27 mouse cellular contexts compared by ENCODE assay signal in the genomic region with DNA sequence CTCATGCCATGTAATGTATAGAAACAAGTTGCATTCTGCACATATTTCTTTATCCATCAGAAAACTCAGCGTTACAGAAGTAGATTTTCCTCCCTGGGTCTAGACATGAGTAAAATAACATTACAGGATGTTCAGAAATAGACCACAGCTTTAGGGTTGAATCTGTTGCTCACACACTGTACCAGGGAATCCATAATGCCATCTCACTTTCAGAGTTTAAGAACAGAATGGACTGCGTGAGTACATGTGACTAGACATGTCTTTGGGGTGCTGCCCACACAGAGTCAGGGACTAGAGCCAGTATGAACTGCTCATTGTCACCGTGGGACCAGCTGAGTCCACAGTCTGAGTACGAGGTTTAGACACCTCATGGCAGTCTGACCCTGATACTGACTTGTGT. TPM values are rescaled to one million over a fixed set of nuclear protein-coding genes. Genes with fewer than 3 reads are reported as not detected.
DNase-seq lines count a peak whose midpoint lies in the region; ATAC-seq and TF ChIP-seq lines count a peak whose summit lies in the region.
"Had no signal": no experiment of that assay in that cellular context is flagged by ENCODE, and none has a peak within 500 bp of the region (broad histone marks: within the 10 kb centered on the region; RNA-seq: fewer than 3 reads in every experiment).

No protein-coding gene starts in this region.

- intact Hi-C loops in left cerebral cortex, adult 2 months (cut with DNase I): no loop called here
- intact Hi-C loops in left cerebral cortex, postnatal 4 days (cut with DNase I): loop anchor here (10.0 kb wide), 1 partner anchor 164 kb away; no protein-coding TSS in a partner anchor

- no peaks in the 10 kb centered on the region for H3K4me1 ChIP-seq in midbrain, embryonic 11.5 days (ENCODE audit: control insufficient read depth, insufficient read depth, low read length)
- H3K4me1 ChIP-seq in midbrain, embryonic 15.5 days: no peaks in the 10 kb centered on the region

- no peaks in the 10 kb centered on the region for H3K27me3 ChIP-seq in midbrain, embryonic 11.5 days (ENCODE audit: control insufficient read depth, insufficient read depth, low read length)
- no peaks in the 10 kb centered on the region for H3K27me3 ChIP-seq in midbrain, embryonic 15.5 days (replicated peaks)
- H3K27me3 ChIP-seq: CH12.LX, Patski had no signal

- WGBS in midbrain, embryonic 11.5 days: 93% methylated on average over 4 of the region's 4 CpGs
- WGBS in midbrain, embryonic 15.5 days: 94% methylated on average over 4 of the region's 4 CpGs

- H3K36me3 ChIP-seq in midbrain, embryonic 11.5 days (ENCODE audit: control insufficient read depth, insufficient read depth, low read length): no peaks in the 10 kb centered on the region
- H3K36me3 ChIP-seq in midbrain, embryonic 15.5 days (replicated peaks): no peaks in the 10 kb centered on the region
- H3K36me3 ChIP-seq: G1E had no signal

- no peak overlapping the region for H3K4me3 ChIP-seq in left cerebral cortex, adult 2 months
- no peak overlapping the region for H3K4me3 ChIP-seq in midbrain, embryonic 11.5 days (ENCODE audit: low read depth, low read length)
- no peak overlapping the region for H3K4me3 ChIP-seq in midbrain, embryonic 15.5 days

- H3K9ac ChIP-seq in midbrain, embryonic 11.5 days (ENCODE audit: low read length): no peak overlapping the region
- H3K9ac ChIP-seq in midbrain, embryonic 15.5 days: no peak overlapping the region

- no peak for TF ChIP-seq CTCF in left cerebral cortex, adult 2 months (IDR thresholded peaks at IDR 0.05)

- no peaks in the 10 kb centered on the region for H3K9me3 ChIP-seq in midbrain, embryonic 11.5 days (ENCODE audit: control insufficient read depth, low read length)
- H3K9me3 ChIP-seq in midbrain, embryonic 15.5 days: no peaks in the 10 kb centered on the region
- H3K9me3 ChIP-seq: G1E had no signal

- no peak for DNase-seq in frontal cortex, adult 2 months (ENCODE audit: extremely low spot score in 1 of 2, low spot score in 1 of 2)
- no peak for DNase-seq in left cerebral cortex, adult 2 months (ENCODE audit: extremely low spot score in 1 of 2, low spot score in 2 of 2)
- DNase-seq in left cerebral cortex, postnatal 4 days: no peak
- peak; percentile 21 for DNase-seq in midbrain, embryonic 11.5 days (ENCODE audit: low spot score, missing footprints)
- DNase-seq in brain, adult 2 months (ENCODE audit: low read depth, low spot score): peak; percentile 34
- DNase-seq in retina, postnatal 1 day: no peak
- DNase-seq: adrenal gland, adult 2 months; adrenal gland, adult 8-10 months; adrenal gland, postnatal 10 days; adrenal gland, postnatal 14 days; adrenal gland, postnatal 25 days; adrenal gland, postnatal 36 days; B cell, adult 2 months; cerebellum, adult 11 months; cerebellum, adult 11-12 months; cerebellum, adult 18-20 months had no signal

- peak overlapping the region; percentile 16; the same call in 1 of the 2 replicates for H3K27ac ChIP-seq in left cerebral cortex, adult 2 months
- no peak overlapping the region for H3K27ac ChIP-seq in midbrain, embryonic 11.5 days (ENCODE audit: low read depth, low read length)
- H3K27ac ChIP-seq in midbrain, embryonic 15.5 days: no peak overlapping the region

- H3K4me2 ChIP-seq in midbrain, embryonic 11.5 days: no peak overlapping the region
- no peak overlapping the region for H3K4me2 ChIP-seq in midbrain, embryonic 15.5 days

- peak; percentile 53 for ATAC-seq in frontal cortex, adult (ENCODE audit: low TSS enrichment)
- no peak for ATAC-seq in midbrain, embryonic 11.5 days (ENCODE audit: low FRiP score)
- ATAC-seq in midbrain, embryonic 15.5 days (replicated peaks): no peak
- ATAC-seq: activated CD4-positive, CD25-positive, alpha-beta regulatory T cell, adult 4 months; CD4-positive, CD25-positive, alpha-beta regulatory T cell, adult 4 months; Patski had no signal

RNA-seq across cellular contexts. Expression of a gene that starts 33.7 kb away (rescaled TPM):
- 3.4 and 3.8 TPM in 2 replicates for polyA plus RNA-seq in frontal cortex, adult 2 months (2012; rRNA removed)
- total RNA-seq in left cerebral cortex, adult 2 months (2021): 1 to 10 TPM; 2.6 to 3.0 TPM
- 1 to 10 TPM; 2.9 to 5.0 TPM for total RNA-seq in left cerebral cortex, postnatal 4 days (2021)
- 0.55 and 0.88 TPM in 2 replicates for polyA plus RNA-seq in midbrain, embryonic 11.5 days (2014; fragmentation: Nextera tagmentation; extraction: Ambion mirVana)
- polyA plus RNA-seq in midbrain, embryonic 15.5 days (2015; fragmentation: Nextera tagmentation; extraction: Ambion mirVana): 0.85 and 1.1 TPM in 2 replicates
- polyA plus RNA-seq: G1E had no signal

RNA-seq across cellular contexts. Expression of a gene that starts 43.9 kb away (rescaled TPM):
- polyA plus RNA-seq in frontal cortex, adult 2 months (2012; rRNA removed): 32.6 and 35.4 TPM in 2 replicates
- total RNA-seq in left cerebral cortex, adult 2 months (2021): 10 to 100 TPM; 43.7 to 47.9 TPM
- 10 to 100 TPM; 59.3 to 60.8 TPM for total RNA-seq in left cerebral cortex, postnatal 4 days (2021)
- 88.1 and 97.8 TPM in 2 replicates for polyA plus RNA-seq in midbrain, embryonic 11.5 days (2014; fragmentation: Nextera tagmentation; extraction: Ambion mirVana)
- polyA plus RNA-seq in midbrain, embryonic 15.5 days (2015; fragmentation: Nextera tagmentation; extraction: Ambion mirVana): 67.8 and 78.9 TPM in 2 replicates

RNA-seq across cellular contexts. Expression of a gene that starts 44.5 kb away (rescaled TPM):
- polyA plus RNA-seq in frontal cortex, adult 2 months (2012; rRNA removed): not detected in 2 replicates
- not detected for total RNA-seq in left cerebral cortex, adult 2 months (2021)
- not detected for total RNA-seq in left cerebral cortex, postnatal 4 days (2021)
- polyA plus RNA-seq in midbrain, embryonic 11.5 days (2014; fragmentation: Nextera tagmentation; extraction: Ambion mirVana): 0.11 and 0.18 TPM in 2 replicates
- polyA plus RNA-seq in midbrain, embryonic 15.5 days (2015; fragmentation: Nextera tagmentation; extraction: Ambion mirVana): 0.08 TPM in 1 of 2 replicates, not detected in the other
- total RNA-seq: adrenal gland, adult 18-20 months; adrenal gland, adult 2 months; adrenal gland, adult 8-10 months; adrenal gland, postnatal 10 days; adrenal gland, postnatal 14 days; adrenal gland, postnatal 25 days; adrenal gland, postnatal 36 days; adrenal gland, postnatal 4 days; CH12.LX; MEL had no signal
- polyA plus RNA-seq: activated CD4-positive, CD25-positive, alpha-beta regulatory T cell, adult 4 months; adrenal gland, adult 2 months; brain, embryonic 14.5 days; CD4-positive, CD25-positive, alpha-beta regulatory T cell, adult 4 months; G1E; Patski had no signal

Comparison
In these comparisons a context has a peak if more than half of its experiments do, and no peak if none do; other contexts are left out.
1. DNase-seq: peak in midbrain, embryonic 11.5 days (single experiment) and brain, adult 2 months (single experiment); none in frontal cortex, adult 2 months (0 of 2), left cerebral cortex, adult 2 months (0 of 2), left cerebral cortex, postnatal 4 days (single experiment) and retina, postnatal 1 day (single experiment).